Mouse (Mus musculus): ENCODE measurements around the gene Haus5. TPM values are rescaled to one million over a fixed set of nuclear protein-coding genes. Genes with fewer than 3 reads are reported as not detected.

Gene Haus5
- 56.1 to 64.2 TPM (median 59.9 TPM) in 4 replicates for total RNA-seq (2023)

DNA sequence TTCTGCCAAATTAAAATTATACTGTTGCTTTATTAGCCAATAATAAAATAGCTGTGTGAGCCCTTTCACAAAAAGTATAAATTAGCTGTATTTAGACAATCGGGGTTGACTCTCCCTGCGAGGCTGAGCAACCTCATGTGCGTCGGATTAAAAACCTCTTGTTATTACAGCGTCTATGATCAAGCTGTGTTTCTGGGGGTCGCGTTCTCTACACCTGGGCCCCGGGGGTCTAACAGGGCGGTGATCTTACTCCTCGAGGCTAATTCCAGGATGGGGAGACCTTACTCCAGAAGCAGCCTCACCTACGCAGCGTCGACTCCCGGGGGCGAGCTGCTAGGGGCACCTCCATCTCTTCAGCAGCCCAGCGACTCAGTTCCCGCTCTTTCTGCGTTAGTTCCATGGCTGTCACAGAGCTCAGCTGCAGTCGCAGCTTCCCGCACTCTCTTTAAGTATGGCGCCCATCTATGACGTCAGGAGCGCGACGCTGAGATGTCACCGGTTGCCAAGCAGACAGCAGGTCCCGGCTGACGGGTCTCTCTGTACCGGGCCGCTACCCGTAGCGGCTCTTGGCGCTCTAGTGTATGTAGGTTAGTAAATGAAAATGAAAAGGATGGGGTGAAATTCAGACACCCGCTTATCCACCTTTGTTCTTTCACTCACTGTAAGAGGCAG lies at the start of gene Haus5:
Haus5 (minus strand) TSS at position 466 of the 672 bp plus-strand sequence.

DNA sequence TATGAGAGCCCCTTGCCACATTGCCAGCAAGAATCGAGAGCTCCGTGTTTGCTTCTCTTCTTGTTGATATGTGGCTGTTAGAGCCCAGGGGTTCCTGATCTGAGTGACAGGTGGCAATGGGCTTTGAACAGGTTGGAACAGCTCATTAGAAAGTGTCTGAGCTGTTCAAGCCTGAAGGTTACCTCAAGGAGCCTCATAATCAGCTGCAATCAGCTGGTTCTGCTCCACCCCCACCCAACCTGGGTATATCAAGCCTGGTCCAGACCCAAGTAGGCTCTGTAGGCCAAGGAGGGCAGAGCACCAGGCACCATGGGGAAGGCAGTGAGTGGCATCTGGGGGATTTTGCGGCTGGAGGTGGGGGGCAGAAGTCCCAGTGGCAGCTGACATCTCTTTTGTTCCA lies 47.1 kb upstream of the Haus5 start, which contains the start of gene Atp4a:
Atp4a (plus strand) TSS at position 268 of the 400 bp plus-strand sequence.

DNA sequence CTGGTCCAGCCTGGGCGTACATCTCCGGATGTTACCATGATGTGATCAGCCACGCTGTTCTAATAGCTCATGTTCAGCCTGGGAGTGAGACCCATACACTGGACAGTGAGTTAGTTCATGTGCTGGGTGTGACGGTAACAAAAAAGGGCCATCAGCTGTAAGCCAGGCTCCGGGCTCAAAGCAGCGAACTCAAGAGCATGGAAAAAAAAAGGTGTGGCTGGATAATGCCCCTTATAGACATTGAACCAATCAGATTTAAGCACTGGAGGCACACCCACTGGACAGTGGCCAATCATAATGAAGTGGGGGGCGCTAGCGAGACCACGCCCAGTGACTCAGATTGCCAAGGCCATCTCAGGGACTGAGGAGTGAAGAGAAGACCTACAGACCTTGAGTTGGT lies 33.8 kb upstream of the Haus5 start, which contains the start of gene 2200002J24Rik:
2200002J24Rik (plus strand) TSS at position 338 of the 400 bp plus-strand sequence.

DNA sequence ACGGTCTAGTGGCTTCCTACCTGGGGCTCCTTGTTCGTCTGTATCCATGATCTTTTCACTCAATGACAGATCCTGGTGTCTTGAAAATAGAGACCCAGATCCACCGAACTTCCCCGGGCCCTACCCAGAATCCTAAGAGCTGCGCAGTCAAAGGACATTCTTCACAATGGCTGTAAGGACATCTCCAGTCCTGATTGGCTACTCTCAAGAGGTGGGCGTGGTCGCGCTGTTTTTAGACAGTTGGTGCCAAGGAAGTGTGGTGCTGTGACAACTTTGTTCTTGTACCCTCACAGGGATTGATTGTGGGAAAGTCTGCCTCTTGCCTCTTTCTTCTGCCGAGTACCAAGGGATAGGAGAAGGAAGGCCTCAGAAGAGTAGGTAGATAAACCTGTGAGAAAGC lies 6.7 kb upstream of the Haus5 start, which contains the start of gene Pmis2:
Pmis2 (minus strand) TSS at position 126 of the 400 bp plus-strand sequence.

DNA sequence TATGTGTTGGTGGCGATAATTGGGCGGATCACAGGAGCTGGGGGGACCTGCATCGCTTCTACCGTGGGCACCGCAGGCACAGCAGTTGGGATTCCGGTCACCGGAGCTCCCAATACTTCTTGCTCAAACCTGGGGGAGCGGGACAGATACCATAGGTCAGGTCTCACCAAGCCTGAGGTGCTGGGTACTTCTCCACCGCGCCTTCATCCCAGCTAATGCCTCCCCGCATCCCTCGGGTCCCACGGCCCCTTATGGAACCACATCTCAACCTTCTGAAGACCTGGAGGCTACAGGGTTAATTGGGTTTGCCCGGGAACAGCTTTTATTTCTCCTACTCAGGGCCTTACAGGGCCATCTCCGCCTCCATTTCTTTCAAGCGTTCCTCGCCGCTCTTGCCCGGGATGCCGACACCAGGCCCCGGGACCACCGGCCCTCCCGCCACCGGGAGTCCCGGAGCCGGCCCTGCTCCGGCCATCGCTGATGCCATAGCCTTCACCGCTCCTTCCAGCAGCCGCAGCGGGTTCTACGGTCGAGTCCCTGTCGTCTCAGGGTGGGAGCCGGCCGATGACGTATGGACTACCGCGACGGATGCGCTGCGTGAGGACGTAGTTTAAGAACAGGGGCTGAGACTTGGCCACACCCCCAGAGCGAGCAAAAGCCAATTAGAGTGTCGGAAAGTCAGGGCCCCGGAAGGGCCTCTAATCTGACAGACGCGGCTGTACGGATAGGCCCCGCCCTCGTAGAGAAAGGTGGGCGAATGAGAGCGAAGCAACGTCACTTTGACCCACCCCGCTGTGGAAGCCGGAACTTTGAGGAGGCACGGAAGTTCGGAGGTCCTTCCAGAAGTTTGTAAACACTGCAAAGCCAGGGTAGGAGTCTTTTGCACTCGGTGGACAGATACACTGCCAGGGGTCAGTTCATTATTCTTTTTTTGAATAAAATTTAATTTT lies 14.9 kb downstream of the Haus5 start, which contains the start of gene Rbm42:
Rbm42 (minus strand) TSS at position 727 of the 950 bp plus-strand sequence.

DNA sequence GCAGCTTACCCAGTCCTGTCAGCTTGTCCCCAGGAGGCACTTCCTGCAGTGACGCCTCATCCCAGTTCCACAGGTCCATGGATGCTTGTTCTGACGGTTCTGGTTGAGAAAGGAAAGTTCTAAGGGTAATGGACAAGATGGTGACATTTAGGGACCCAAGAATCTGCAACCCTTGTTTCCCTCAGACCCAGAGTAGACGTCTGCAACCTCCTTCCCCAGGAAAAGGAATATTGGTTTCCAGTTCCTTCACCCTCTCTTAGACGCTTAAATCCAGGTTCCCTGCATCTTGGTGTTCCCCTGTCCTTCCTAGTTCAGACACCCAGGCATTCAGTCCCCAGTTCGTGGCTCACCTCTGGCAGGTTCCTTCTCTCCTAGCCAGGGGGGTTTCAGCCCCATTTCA lies 29.0 kb downstream of the Haus5 start, which contains the start of gene Etv2:
Etv2 (minus strand) TSS at position 101 of the 400 bp plus-strand sequence.

DNA sequence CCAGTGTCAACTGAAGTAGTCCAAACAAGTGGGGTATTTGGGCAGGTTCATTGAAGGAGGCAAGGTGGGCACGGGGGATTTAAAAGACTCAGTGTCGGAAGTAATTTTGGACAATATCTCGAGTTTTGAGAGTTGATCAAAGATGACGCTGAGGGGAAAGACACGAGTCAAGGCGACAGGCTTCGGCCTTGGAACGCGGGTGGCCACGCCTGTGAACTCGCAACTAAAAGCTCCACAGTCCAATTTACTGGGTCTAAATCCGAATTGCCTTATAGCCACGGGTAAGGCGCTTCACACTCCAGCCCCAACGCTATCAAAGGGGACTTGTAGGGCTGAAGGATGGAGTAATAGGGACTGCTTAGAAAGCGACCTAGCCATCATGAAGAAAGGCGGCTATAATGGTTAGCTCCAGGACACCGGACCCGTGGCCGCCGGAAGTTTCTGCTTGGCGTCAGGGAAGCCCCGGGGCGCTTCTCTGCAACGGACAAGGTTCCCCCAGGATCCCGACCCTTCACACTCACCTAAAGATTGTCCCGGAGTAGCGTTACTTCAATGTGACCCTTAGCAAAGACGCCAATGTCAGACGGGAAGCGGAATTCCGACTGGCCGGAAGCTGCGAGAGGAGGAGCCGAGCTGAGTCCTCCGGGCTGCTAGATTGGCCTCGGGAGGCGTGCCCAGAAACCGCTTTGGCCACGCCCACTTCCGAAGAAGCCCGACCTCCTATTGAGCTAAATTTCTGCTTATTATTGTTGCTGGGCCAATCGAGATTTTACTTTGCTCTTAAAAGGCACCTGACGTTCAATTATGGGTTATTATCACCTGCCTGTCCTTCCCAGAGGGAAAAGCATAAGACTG lies 39.0 kb downstream of the Haus5 start, which contains the start of gene Cox6b1:
Cox6b1 (minus strand) TSS at position 622 of the 855 bp plus-strand sequence.

DNA sequence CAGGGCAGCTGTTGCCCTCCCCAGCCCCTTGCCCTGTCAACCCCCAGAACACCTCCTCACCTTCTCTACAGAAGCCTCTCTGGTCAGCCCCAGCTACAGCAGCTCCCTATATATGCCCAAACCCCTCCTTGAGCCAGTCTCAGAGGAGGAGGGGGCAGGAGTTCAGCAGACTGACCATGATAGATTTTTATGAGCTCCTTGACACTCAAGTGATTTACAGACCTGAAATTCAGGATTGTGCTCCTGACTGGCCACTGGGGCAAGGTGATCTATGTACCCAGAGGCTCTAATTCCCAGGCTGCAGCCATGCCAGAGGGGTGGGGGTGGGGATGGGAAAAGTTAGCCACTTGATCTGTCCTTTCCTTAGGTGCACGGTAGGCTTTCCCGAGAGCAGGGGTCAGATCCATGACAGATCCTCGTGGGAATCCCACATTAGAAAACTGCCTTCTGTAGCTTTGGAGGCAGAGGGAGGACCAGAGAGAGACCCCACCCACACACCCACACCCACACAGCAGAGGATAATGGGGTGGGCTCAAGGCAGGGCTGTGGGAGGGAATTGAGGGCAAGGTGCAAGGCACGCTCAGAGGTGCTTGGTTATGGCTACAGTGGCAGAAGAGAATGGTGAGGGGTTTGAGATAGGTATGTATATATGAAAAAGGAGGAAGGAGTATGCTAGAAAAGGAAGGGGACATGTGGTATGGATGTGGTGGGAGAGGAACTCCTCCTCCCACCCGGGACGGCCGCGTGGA lies 52.0 kb downstream of the Haus5 start, which contains the start of gene Upk1a:
Upk1a (minus strand) TSS at position 194 of the 749 bp plus-strand sequence.

Other genes starting within 250 kb of the Haus5 start
- 34.8 to 42.0 TPM (median 39.2 TPM) in 4 replicates for gene Hcst, start 245.1 kb downstream of the Haus5 start, total RNA-seq (2023)
- 332 to 428 TPM (median 371 TPM) in 4 replicates for gene Nfkbid, start 243.3 kb downstream of the Haus5 start, total RNA-seq (2023)
- 0.22 TPM in 1 of 4 replicates, not detected in the others for gene Aplp1, start 219.5 kb downstream of the Haus5 start, total RNA-seq (2023)
- not detected in 4 replicates for gene Kirrel2, start 207.3 kb downstream of the Haus5 start, total RNA-seq (2023)
- gene Nphs1, start 206.7 kb downstream of the Haus5 start, total RNA-seq (2023) = not detected in 4 replicates
- gene Prodh2, start 171.4 kb downstream of the Haus5 start, total RNA-seq (2023) = not detected in 4 replicates
- 14.2 to 18.7 TPM (median 16.3 TPM) in 4 replicates for gene Arhgap33, start 129.9 kb downstream of the Haus5 start, total RNA-seq (2023)
- gene Hspb6, start 112.8 kb downstream of the Haus5 start, total RNA-seq (2023) = 2.2 to 3.1 TPM (median 2.7 TPM) in 4 replicates
- 10.2 to 18.1 TPM (median 13.6 TPM) in 4 replicates for gene Proser3, start 112.7 kb downstream of the Haus5 start, total RNA-seq (2023)
- 38.9 to 50.0 TPM (median 41.5 TPM) in 4 replicates for gene Lin37, start 105.2 kb downstream of the Haus5 start, total RNA-seq (2023)
- gene U2af1l4, start 101.7 kb downstream of the Haus5 start, total RNA-seq (2023) = 106 to 140 TPM (median 111 TPM) in 4 replicates
- 9.2 to 12.8 TPM (median 11.8 TPM) in 4 replicates for gene Gm49396, start 101.7 kb downstream of the Haus5 start, total RNA-seq (2023)
- 135 to 152 TPM (median 138 TPM) in 4 replicates for gene Psenen, start 101.4 kb downstream of the Haus5 start, total RNA-seq (2023)
- gene Igflr1, start 99.6 kb downstream of the Haus5 start, total RNA-seq (2023) = 5.6 to 11.7 TPM (median 8.2 TPM) in 4 replicates
- gene Kmt2b, start 76.3 kb downstream of the Haus5 start, total RNA-seq (2023) = 104 to 116 TPM (median 108 TPM) in 4 replicates
- gene Zbtb32, start 66.1 kb downstream of the Haus5 start, total RNA-seq (2023) = 0.82 to 1.9 TPM (median 1.6 TPM) in 4 replicates
- gene Upk1a, start 52.1 kb downstream of the Haus5 start, total RNA-seq (2023) = 0.70 TPM in 1 of 4 replicates, not detected in the others
- 177 to 214 TPM (median 201 TPM) in 4 replicates for gene Cox6b1, start 38.8 kb downstream of the Haus5 start, total RNA-seq (2023)
- not detected in 4 replicates for gene Etv2, start 29.1 kb downstream of the Haus5 start, total RNA-seq (2023)
- 87.7 to 100 TPM (median 92.3 TPM) in 4 replicates for gene Rbm42, start 14.7 kb downstream of the Haus5 start, total RNA-seq (2023)
- not detected in 4 replicates for gene Pmis2, start 6.6 kb upstream of the Haus5 start, total RNA-seq (2023)
- gene 2200002J24Rik, start 33.9 kb upstream of the Haus5 start, total RNA-seq (2023) = not detected in 4 replicates
- 0.85 to 3.1 TPM in 2 of 4 replicates, not detected in the others for gene Atp4a, start 47.2 kb upstream of the Haus5 start, total RNA-seq (2023)
- 34.4 to 45.7 TPM (median 41.2 TPM) in 4 replicates for gene Tmem147, start 64.5 kb upstream of the Haus5 start, total RNA-seq (2023)
- not detected in 4 replicates for gene Gapdhs, start 78.7 kb upstream of the Haus5 start, total RNA-seq (2023)
- gene Sbsn, start 86.5 kb upstream of the Haus5 start, total RNA-seq (2023) = 2.3 to 5.4 TPM (median 3.3 TPM) in 4 replicates
- not detected in 4 replicates for gene Dmkn, start 98.8 kb upstream of the Haus5 start, total RNA-seq (2023)
- gene Krtdap, start 122.9 kb upstream of the Haus5 start, total RNA-seq (2023) = not detected in 4 replicates
- gene Ffar2, start 158.8 kb upstream of the Haus5 start, total RNA-seq (2023) = 13.9 to 20.5 TPM (median 17.6 TPM) in 4 replicates
- gene Ffar3, start 191.2 kb upstream of the Haus5 start, total RNA-seq (2023) = 1.0 to 2.0 TPM (median 1.4 TPM) in 4 replicates
- gene Ffar1, start 196.6 kb upstream of the Haus5 start, total RNA-seq (2023) = 25.4 to 28.3 TPM (median 27.3 TPM) in 4 replicates
- 1,001 to 1,218 TPM (median 1,131 TPM) in 4 replicates for gene Cd22, start 215.3 kb upstream of the Haus5 start, total RNA-seq (2023)
- not detected in 4 replicates for gene Mag, start 249.9 kb upstream of the Haus5 start, total RNA-seq (2023)